ENCODE assay signal across 18 mouse cellular contexts in the genomic region with DNA sequence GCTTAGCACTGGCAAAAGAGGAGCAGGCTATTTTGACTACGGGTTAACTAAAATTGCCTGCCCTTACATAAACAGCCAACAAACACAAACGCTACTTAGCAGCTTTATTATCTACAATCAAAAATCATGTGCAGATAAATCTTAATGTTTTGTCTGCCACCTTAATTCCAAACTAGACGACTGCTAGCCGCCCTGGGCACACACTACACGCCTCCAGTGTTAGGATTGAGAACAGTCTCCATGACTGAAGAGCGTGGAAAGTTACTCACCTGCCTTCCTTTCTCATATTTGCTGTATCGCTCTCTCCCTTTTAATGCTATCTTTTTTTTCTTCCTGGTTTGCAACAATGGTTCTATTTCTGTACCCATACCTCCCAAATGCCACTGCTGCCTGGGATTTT.
"Had no signal": no experiment of that assay in that cellular context is flagged by ENCODE, and none has a peak within 500 bp of the region (broad histone marks: within the 10 kb centered on the region; RNA-seq: fewer than 3 reads in every experiment).

No protein-coding gene starts in this region.

- H3K27ac ChIP-seq: layer of hippocampus, adult 2 months; limb, embryonic 10.5 days; limb, embryonic 13.5 days; liver, embryonic 12.5 days; liver, embryonic 15.5 days; lung, embryonic 15.5 days had no signal

- H3K9ac ChIP-seq: limb, embryonic 13.5 days; liver, embryonic 12.5 days; liver, embryonic 15.5 days; lung, embryonic 15.5 days had no signal

- H3K4me3 ChIP-seq: layer of hippocampus, adult 2 months; limb, embryonic 10.5 days; limb, embryonic 13.5 days; liver, embryonic 12.5 days; liver, embryonic 15.5 days; lung, embryonic 15.5 days; megakaryocyte, embryonic 14.5 days had no signal

- H3K27me3 ChIP-seq: limb, embryonic 13.5 days; liver, embryonic 12.5 days; liver, embryonic 15.5 days; lung, embryonic 15.5 days; megakaryocyte, embryonic 14.5 days had no signal

- H3K9me3 ChIP-seq: limb, embryonic 10.5 days; limb, embryonic 13.5 days; liver, embryonic 12.5 days; liver, embryonic 15.5 days; lung, embryonic 15.5 days; megakaryocyte, embryonic 14.5 days had no signal

- H3K4me2 ChIP-seq: limb, embryonic 13.5 days; liver, embryonic 12.5 days; liver, embryonic 15.5 days; lung, embryonic 15.5 days; midbrain, embryonic 11.5 days had no signal

- ATAC-seq: liver, embryonic 12.5 days had no signal

- DNase-seq: kidney, postnatal 25 days; layer of hippocampus, adult 9-11 months; liver; lung, adult 18-20 months; lung, postnatal 10 days; lung, postnatal 36 days; midbrain, embryonic 14.5 days; thymus, adult 2 months; thymus, postnatal 14 days; thymus, postnatal 4 days had no signal

- H3K4me1 ChIP-seq: limb, embryonic 13.5 days had no signal

- H3K36me3 ChIP-seq: liver, embryonic 15.5 days; lung, embryonic 15.5 days had no signal
